Mouse (Mus musculus): ENCODE data around the gene Blm.

- TF ChIP-seq CTCF (IDR thresholded peaks at IDR 0.05; ENCODE audit: borderline replicate concordance, control insufficient read depth, extremely low read depth, insufficient read depth, low read length, poor library complexity) (0 out of 2 replicates have a peak, but pooled peaks have one; percentile 36), POLR2A (IDR thresholded peaks at IDR 0.05; ENCODE audit: control insufficient read depth, extremely low read depth, insufficient read depth, low read length, poor library complexity) (no peak)
Measured at GRCm38 (mm10) chr7:80445492-80445891, 89.4 kb downstream of the Blm start.
